Mouse (Mus musculus): ENCODE results near the gene Meis1. TPM values are rescaled to one million over a fixed set of nuclear protein-coding genes. Genes with fewer than 3 reads are reported as not detected.

Meis1 gene
- polyA plus RNA-seq, 1 experiment, result 22.7 TPM

- DNase-seq (ENCODE audit: extremely low spot score in 1 of 2, low spot score in 1 of 2), result no peak
These were observed 171.1 kb downstream of the Meis1 start for GRCm38 (mm10) chr11:18847650-18848049.

DNA sequence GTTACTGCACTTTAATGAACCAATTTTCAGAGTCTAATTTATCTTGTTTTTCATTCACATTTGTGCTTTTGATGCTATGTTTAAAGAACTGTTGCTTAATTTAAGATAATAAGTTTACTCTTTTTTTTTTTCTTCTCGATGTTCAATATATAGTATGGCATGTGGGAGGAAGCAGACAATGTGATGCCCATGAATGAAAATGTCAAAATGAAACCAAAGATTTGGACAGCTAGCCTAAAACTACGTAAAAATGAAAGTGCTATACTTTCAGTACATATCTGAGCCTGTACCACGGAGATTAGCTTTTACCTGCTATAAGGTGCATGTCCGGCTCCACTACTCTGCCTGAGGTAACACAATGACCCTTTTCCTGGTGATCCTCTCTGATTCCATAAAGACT lies 172.3 kb downstream of the Meis1 start:
- no peak for DNase-seq (ENCODE audit: extremely low spot score in 1 of 2, low spot score in 1 of 2)

GRCm38 (mm10) chr11:18845900-18846299 lies 172.9 kb downstream of the Meis1 start:
- DNase-seq (ENCODE audit: extremely low spot score in 1 of 2, low spot score in 1 of 2), result no peak

GRCm38 (mm10) chr11:18845466-18845865 lies 173.3 kb downstream of the Meis1 start:
- no peak for DNase-seq (ENCODE audit: extremely low spot score in 1 of 2, low spot score in 1 of 2)

DNA sequence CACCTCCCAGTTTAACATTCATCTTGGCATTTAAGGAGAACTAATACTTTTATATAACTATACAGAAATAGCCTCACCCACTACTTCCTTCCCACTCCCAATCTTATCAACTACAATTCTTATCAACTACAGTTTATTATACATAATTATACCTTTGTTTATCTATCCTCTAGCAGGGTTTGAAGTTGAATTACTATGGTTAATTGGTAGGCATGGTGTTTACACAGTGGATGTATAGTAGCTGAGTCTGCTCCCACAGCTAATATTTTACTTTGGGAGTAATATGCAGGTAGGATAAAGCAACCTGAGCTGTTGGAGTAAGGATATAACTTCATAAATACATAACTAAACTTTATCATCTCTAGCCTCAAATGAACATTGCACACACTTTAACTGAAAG lies 188.7 kb downstream of the Meis1 start:
- DNase-seq (ENCODE audit: extremely low spot score in 1 of 2, low spot score in 1 of 2), result no peak

All from frontal cortex, adult 2 months (tissue).